Mouse (Mus musculus) ES-Bruce4 (cell line): ENCODE results near the gene Ubxn11.

Experiments used
- CTCF ChIP-seq: IDR thresholded peaks from one replicate; pipeline ENCODE4 v1.8.1; 2011; ENCODE audit warnings: low read depth, low read length
- EP300 ChIP-seq: IDR thresholded peaks from 2 replicates; pipeline ENCODE4 v1.6.1; 2011; ENCODE audit warnings: low read depth, low read length; ENCODE audit not compliant: insufficient read depth
- POLR2A ChIP-seq: IDR thresholded peaks from one replicate; pipeline ENCODE4 v1.8.1; 2011; ENCODE audit warnings: low read length; ENCODE audit not compliant: insufficient read depth

DNA sequence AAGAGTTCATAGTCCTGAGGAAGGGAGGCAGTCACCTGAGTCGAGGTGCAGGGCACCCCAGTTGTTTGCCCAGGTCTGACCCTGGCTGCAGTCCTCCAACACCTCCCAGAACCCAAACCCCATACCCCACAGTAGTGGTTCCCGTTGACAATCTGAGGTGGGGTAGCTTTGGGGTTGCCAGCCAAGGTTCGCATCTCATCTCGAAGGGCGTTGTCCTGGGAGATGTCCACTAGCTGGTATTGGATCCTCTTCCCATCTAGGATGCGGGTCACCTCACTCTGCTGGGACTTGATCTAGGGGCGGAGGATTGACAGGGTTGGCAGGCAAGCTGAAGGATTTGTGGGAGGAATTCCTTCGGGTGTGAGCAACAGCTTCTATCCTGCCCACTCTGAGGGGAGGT, 25.4 kb downstream of the Ubxn11 start:
- TF ChIP-seq CTCF (no peak), POLR2A (no peak), EP300 (no peak)
